Mouse (Mus musculus) CH12.LX (cell line): ENCODE measurements at regions not wholly inside any gene's neighbourhood (a gene's known extent, or its start where the extent isn't known, plus 50 kb on each side); places are given as distances from the start of the nearest gene placed in this dataset.

ENCODE experiments used
- DNase-seq: peaks from one replicate; pipeline ENCODE4 v3.0.0-alpha.2; 2013; ENCODE audit errors: extremely low read depth
- H3K27ac ChIP-seq: 2 replicates; pipeline ENCODE4 v1.5.1; 2012; ENCODE audit warnings: low read depth, mild to moderate bottlenecking, control low read depth, moderate library complexity; ENCODE audit not compliant: insufficient read depth
- H3K27me3 ChIP-seq: replicated peaks from 2 replicates; pipeline ENCODE3; 2012; ENCODE audit warnings: inconsistent platforms
- H3K36me3 ChIP-seq, 2 experiments: replicated peaks in 1 of 2; 2 replicates each; pipeline versions ENCODE3 to v1.6.1; 2012; ENCODE audit warnings: inconsistent platforms in 1 of 2, low read length in 1 of 2, mild to moderate bottlenecking in 1 of 2, mixed read lengths in 1 of 2, moderate library complexity in 1 of 2; ENCODE audit not compliant: control insufficient read depth in 1 of 2, insufficient read depth in 1 of 2
- H3K4me1 ChIP-seq, 2 experiments: 2 replicates each; pipeline ENCODE4 v1.6.1; 2012; ENCODE audit warnings: inconsistent platforms in 1 of 2, moderate library complexity in 1 of 2; ENCODE audit not compliant: insufficient read depth in 2 of 2, control insufficient read depth in 1 of 2
- H3K4me2 ChIP-seq: 2 replicates; pipeline ENCODE4 v1.6.1; 2012; ENCODE audit warnings: low read depth, mild to moderate bottlenecking, control low read depth; ENCODE audit not compliant: poor library complexity, insufficient read depth, severe bottlenecking
- H3K4me3 ChIP-seq, 3 experiments: fragments of 150-350 bp in 1 of 3; sonication (generic) in 1 of 3; replicated peaks in 1 of 3; 2 replicates each; pipeline versions ENCODE3 to v1.5.1; 2011 to 2012; ENCODE audit warnings: low read depth in 2 of 3, low read length in 2 of 3, mild to moderate bottlenecking in 2 of 3, moderate library complexity in 2 of 3, control low read depth in 1 of 3, improper control_type of control experiment in 1 of 3, inconsistent platforms in 1 of 3, mixed read lengths in 1 of 3; ENCODE audit not compliant: poor library complexity in 1 of 3
- H3K79me2 ChIP-seq: replicated peaks from 2 replicates; pipeline ENCODE4 v1.6.1; 2012; ENCODE audit warnings: mild to moderate bottlenecking, moderate library complexity; ENCODE audit not compliant: control insufficient read depth, poor library complexity, insufficient read depth, severe bottlenecking; ENCODE audit errors: extremely low read depth
- H3K9ac ChIP-seq: 2 replicates; pipeline ENCODE4 v1.6.1; 2012; ENCODE audit warnings: low read depth, mild to moderate bottlenecking, control low read depth, moderate library complexity; ENCODE audit not compliant: insufficient read depth
- H3K9me3 ChIP-seq: replicated peaks from 2 replicates; pipeline ENCODE3; 2012; ENCODE audit warnings: low read length, inconsistent platforms, mixed read lengths
- BHLHE40 ChIP-seq: IDR thresholded peaks from 2 replicates; pipeline ENCODE4 v1.6.1; 2011; ENCODE audit warnings: mild to moderate bottlenecking, low read depth, low read length, improper control_type of control experiment
- CHD2 ChIP-seq: IDR thresholded peaks from 2 replicates; pipeline ENCODE4 v1.6.1; 2011; ENCODE audit warnings: low read length, improper control_type of control experiment
- ELF1 ChIP-seq: IDR thresholded peaks from 2 replicates; pipeline ENCODE4 v1.6.1; 2014; ENCODE audit warnings: low read depth, mild to moderate bottlenecking, inconsistent platforms, low read length, improper control_type of control experiment
- ETS1 ChIP-seq: conservative IDR thresholded peaks from 2 replicates; pipeline ENCODE4 v1.6.1; 2012; ENCODE audit warnings: low read depth, mild to moderate bottlenecking, inconsistent platforms, low read length, improper control_type of control experiment, moderate library complexity
- HCFC1 ChIP-seq: IDR thresholded peaks from 2 replicates; pipeline ENCODE4 v1.6.1; 2012; ENCODE audit warnings: low read depth, mild to moderate bottlenecking, inconsistent platforms, low read length, improper control_type of control experiment
- JUND ChIP-seq: conservative IDR thresholded peaks from 2 replicates; pipeline ENCODE4 v1.6.1; 2011; ENCODE audit warnings: low read depth, low read length, improper control_type of control experiment
- MAFK ChIP-seq: IDR thresholded peaks from 2 replicates; pipeline ENCODE4 v1.6.1; 2011; ENCODE audit warnings: low read length, improper control_type of control experiment; ENCODE audit not compliant: insufficient replicate concordance
- MAX ChIP-seq: IDR thresholded peaks from 2 replicates; pipeline ENCODE4 v1.6.1; 2011; ENCODE audit warnings: low read length, improper control_type of control experiment
- MAZ ChIP-seq: IDR thresholded peaks from 2 replicates; pipeline ENCODE4 v1.6.1; 2012; ENCODE audit warnings: low read depth, mild to moderate bottlenecking, inconsistent platforms, low read length, improper control_type of control experiment, moderate library complexity
- MEF2A ChIP-seq: IDR thresholded peaks from 2 replicates; pipeline ENCODE4 v1.6.1; 2014; ENCODE audit warnings: low read depth, mild to moderate bottlenecking, inconsistent platforms, low read length, improper control_type of control experiment, borderline replicate concordance
- POLR2A ChIP-seq: IDR thresholded peaks from 2 replicates; pipeline ENCODE4 v1.6.1; 2011; ENCODE audit warnings: low read depth, mild to moderate bottlenecking, improper control_type of control experiment, low read length
- RAD21 ChIP-seq: IDR thresholded peaks from 2 replicates; pipeline ENCODE4 v1.6.1; 2011; ENCODE audit warnings: low read depth, mild to moderate bottlenecking, low read length, improper control_type of control experiment, moderate library complexity
- SMC3 ChIP-seq: IDR thresholded peaks from 2 replicates; pipeline ENCODE4 v1.6.1; 2011; ENCODE audit warnings: low read depth, low read length, improper control_type of control experiment
- TBP ChIP-seq: conservative IDR thresholded peaks from 2 replicates; pipeline ENCODE4 v1.6.1; 2011; ENCODE audit warnings: low read depth, low read length, improper control_type of control experiment
- TCF12 ChIP-seq: IDR thresholded peaks from 2 replicates; pipeline ENCODE4 v1.6.1; 2014; ENCODE audit warnings: low read depth, mild to moderate bottlenecking, inconsistent platforms, low read length, improper control_type of control experiment
- UBTF ChIP-seq: IDR thresholded peaks from 2 replicates; pipeline ENCODE4 v1.6.1; 2012; ENCODE audit warnings: low read depth, mild to moderate bottlenecking, inconsistent platforms, low read length, improper control_type of control experiment, moderate library complexity
- USF1 ChIP-seq: IDR thresholded peaks from 2 replicates; pipeline ENCODE4 v1.6.1; 2014; ENCODE audit warnings: low read depth, mild to moderate bottlenecking, inconsistent platforms, low read length, improper control_type of control experiment
- USF2 ChIP-seq: conservative IDR thresholded peaks from 2 replicates; pipeline ENCODE4 v1.6.1; 2011; ENCODE audit warnings: low read depth, low read length, improper control_type of control experiment
- ZC3H11A ChIP-seq: IDR thresholded peaks from 2 replicates; pipeline ENCODE4 v1.6.1; 2012; ENCODE audit warnings: low read depth, mild to moderate bottlenecking, inconsistent platforms, low read length, improper control_type of control experiment
- ZKSCAN1 ChIP-seq: IDR thresholded peaks from 2 replicates; pipeline ENCODE4 v1.6.1; 2012; ENCODE audit warnings: low read depth, inconsistent platforms, low read length, improper control_type of control experiment, borderline replicate concordance
- ZMIZ1 ChIP-seq: IDR thresholded peaks from 2 replicates; pipeline ENCODE4 v1.6.1; 2012; ENCODE audit warnings: low read depth, mild to moderate bottlenecking, inconsistent platforms, low read length, improper control_type of control experiment
- dilution Hi-C: fragments of 300-500 bp; cut with MboI; formaldehyde crosslinking; loops from 2 replicates; pipeline ENCODE4 v1.14.3; 2020; ENCODE audit warnings: low sequenced_read_pairs; ENCODE audit not compliant: extremely low pct_unique_long_range_greater_than_20kb, extremely low pct_ligation_motif_present
- in situ Hi-C: fragments of 300-500 bp; cut with MboI; formaldehyde crosslinking; loops from 3 replicates; pipeline ENCODE4 v1.14.3; 2019; ENCODE audit warnings: low sequenced_read_pairs, low pct_ligation_motif_present, low pct_unique_long_range_greater_than_20kb, mixed read lengths

DNA sequence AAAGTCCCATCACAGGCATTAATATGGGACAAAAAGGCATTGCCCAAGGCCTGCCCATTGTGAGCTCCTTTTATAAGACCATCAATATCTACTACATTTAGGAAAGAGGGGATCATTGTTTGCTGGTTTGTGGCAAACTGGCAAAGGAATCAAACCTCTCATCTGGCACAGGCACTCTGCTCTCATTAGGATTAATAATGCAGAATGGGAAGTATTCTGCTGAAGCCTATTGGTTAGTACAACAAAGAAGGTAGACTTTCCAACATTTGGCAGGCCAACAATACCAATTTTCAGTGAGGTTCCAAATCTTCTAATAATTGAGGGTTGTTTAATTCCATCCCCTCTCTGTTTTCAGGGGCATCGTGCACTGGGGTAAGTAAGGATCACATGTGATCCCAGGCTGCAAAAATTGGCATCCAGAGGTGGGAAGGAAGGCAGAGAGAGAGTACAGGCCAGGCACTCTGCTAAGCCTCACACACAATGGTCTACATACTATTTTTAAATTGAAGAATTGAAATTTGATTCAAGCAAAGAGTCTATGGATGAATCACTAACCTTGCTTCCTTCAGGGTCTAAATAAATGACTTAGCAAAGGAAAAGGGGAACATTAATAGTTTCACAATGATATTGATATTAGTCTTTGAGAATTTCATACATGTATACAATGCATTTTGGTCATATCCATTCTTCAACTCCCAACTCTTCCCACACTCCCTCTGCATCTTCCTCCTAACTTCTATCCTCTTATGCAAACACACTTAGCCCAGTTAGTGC lies 174.9 kb downstream of the Fzd1 start:
- Histone ChIP-seq H3K9me3 (peaks cover 3% of the 10 kb centered on the region), H3K79me2 (no peaks in the 10 kb centered on the region)
- TF ChIP-seq ZC3H11A = no peak
- no peak for TF ChIP-seq MAFK
- no peak for TF ChIP-seq TCF12
- no peak for TF ChIP-seq ETS1
- TF ChIP-seq RAD21 = no peak
- no peak for TF ChIP-seq ZMIZ1
- TF ChIP-seq, all 38 proteins: peak for 0
- Histone ChIP-seq H3K4me3 (no peak overlapping the region), H3K4me1 (peaks cover 3 to 4% of the 10 kb centered on the region in 2 experiments; a peak in 2 of 4 replicates), H3K9ac (no peak overlapping the region), H3K4me2 (no peak overlapping the region), H3K27me3 (no peaks in the 10 kb centered on the region), H3K27ac (no peak overlapping the region), H3K36me3 (no peaks in the 10 kb centered on the region)
- dilution Hi-C loops (no loop called here), in situ Hi-C loops (no loop called here)
- no peak for DNase-seq

DNA sequence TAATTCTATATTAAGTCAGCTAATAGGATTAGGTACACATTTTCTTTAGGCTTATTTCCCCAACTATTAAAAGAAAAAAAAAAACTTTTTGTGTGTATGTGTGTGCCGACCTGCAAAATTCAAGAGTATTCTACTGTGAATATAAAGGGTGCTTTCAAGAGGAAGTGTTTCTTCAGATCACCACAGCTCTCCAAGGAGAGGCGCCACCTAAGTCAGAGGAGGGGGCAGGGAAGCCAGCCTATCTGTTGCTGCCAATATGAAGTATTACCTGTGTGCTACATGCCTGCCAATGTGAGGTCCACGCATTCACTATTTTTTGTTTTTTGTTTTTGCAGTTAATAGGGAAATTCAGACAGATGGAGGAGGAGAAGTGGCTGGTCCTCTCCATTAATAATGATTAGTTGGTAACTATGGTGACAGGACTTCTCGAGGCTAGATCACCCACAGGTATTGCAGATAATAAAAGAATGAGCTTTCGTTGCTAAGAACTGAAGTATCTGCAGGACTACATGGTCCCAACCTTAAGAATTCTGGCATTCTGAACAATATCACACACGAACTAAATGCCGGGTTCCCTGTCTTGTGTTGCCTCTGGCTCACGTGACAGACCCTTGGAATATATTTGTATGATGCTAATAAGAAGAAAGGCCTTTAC lies 177.5 kb downstream of the Fzd1 start:
- dilution Hi-C loops (no loop called here), in situ Hi-C loops (no loop called here)

More for the DNA sequence above, 177.5 kb downstream of the Fzd1 start:
- no peak for TF ChIP-seq MEF2A
- no peak for TF ChIP-seq SMC3
- TF ChIP-seq MAX = no peak
- TF ChIP-seq BHLHE40 = no peak
- TF ChIP-seq RAD21 = no peak
- TF ChIP-seq MAZ = no peak
- no peak for TF ChIP-seq USF1
- TF ChIP-seq ZKSCAN1 = no peak
- TF ChIP-seq ELF1 = no peak
- no peak for TF ChIP-seq POLR2A
- TF ChIP-seq UBTF = no peak
- TF ChIP-seq USF2 = no peak
- TF ChIP-seq MAFK = no peak
- no peak for TF ChIP-seq JUND
- TF ChIP-seq ETS1 = no peak
- no peak for TF ChIP-seq CHD2
- TF ChIP-seq TBP = no peak
- no peak for TF ChIP-seq ZC3H11A
- TF ChIP-seq HCFC1 = no peak
- TF ChIP-seq, all 38 proteins: peak for 0
- Histone ChIP-seq H3K36me3 (no peaks in the 10 kb centered on the region), H3K4me1 (peaks cover 3 to 4% of the 10 kb centered on the region in 2 experiments; a peak in 2 of 4 replicates), H3K79me2 (no peaks in the 10 kb centered on the region), H3K27me3 (no peaks in the 10 kb centered on the region), H3K4me2 (no peak overlapping the region), H3K9ac (no peak overlapping the region), H3K27ac (no peak overlapping the region), H3K4me3 (no peak overlapping the region), H3K9me3 (no peaks in the 10 kb centered on the region)
- no peak for DNase-seq
